Mouse (Mus musculus): Measurements from ENCODE around the gene 1110008L16Rik. TPM values are rescaled to one million over a fixed set of nuclear protein-coding genes. Genes with fewer than 3 reads are reported as not detected.

The 1110008L16Rik gene
- polyA plus RNA-seq, 1 experiment from 2014 or later, result 18.5 TPM

GRCm38 (mm10) chr12:55426300-55426699 is 126.9 kb downstream of the 1110008L16Rik start:
- no peak for ATAC-seq
- WGBS, result 93% methylated on average over 7 of the region's 7 CpGs
- Histone ChIP-seq H3K4me3 (ENCODE audit: low read length) (no peak overlapping the region), H3K9ac (ENCODE audit: low read depth, low read length) (no peak overlapping the region), H3K4me2 (ENCODE audit: low read depth, low read length) (no peak overlapping the region), H3K27ac (ENCODE audit: low read length) (no peak overlapping the region), H3K4me1 (ENCODE audit: control insufficient read depth, insufficient read depth, low read length) (no peaks in the 10 kb centered on the region), H3K27me3 (replicated peaks; ENCODE audit: control insufficient read depth, insufficient read depth, low read length) (no peaks in the 10 kb centered on the region), H3K9me3 (ENCODE audit: control insufficient read depth, low read length) (no peaks in the 10 kb centered on the region), H3K36me3 (ENCODE audit: control insufficient read depth, insufficient read depth, low read length) (no peaks in the 10 kb centered on the region)

GRCm38 (mm10) chr12:55429201-55429600 is 129.8 kb downstream of the 1110008L16Rik start:
- WGBS, result 82% methylated on average over 8 of the region's 8 CpGs

GRCm38 (mm10) chr12:55429956-55430355 is 130.6 kb downstream of the 1110008L16Rik start:
- Histone ChIP-seq H3K36me3 (ENCODE audit: control insufficient read depth, insufficient read depth, low read length) (no peaks in the 10 kb centered on the region), H3K4me1 (ENCODE audit: control insufficient read depth, insufficient read depth, low read length) (no peaks in the 10 kb centered on the region), H3K27ac (ENCODE audit: low read length) (no peak overlapping the region), H3K9me3 (ENCODE audit: control insufficient read depth, low read length) (no peaks in the 10 kb centered on the region), H3K9ac (ENCODE audit: low read depth, low read length) (no peak overlapping the region), H3K27me3 (replicated peaks; ENCODE audit: control insufficient read depth, insufficient read depth, low read length) (no peaks in the 10 kb centered on the region), H3K4me2 (ENCODE audit: low read depth, low read length) (no peak overlapping the region), H3K4me3 (ENCODE audit: low read length) (no peak overlapping the region)
- WGBS, result 84% methylated on average over 4 of the region's 4 CpGs
- no peak for ATAC-seq

More at GRCm38 (mm10) chr12:55429201-55429600, 129.8 kb downstream of the 1110008L16Rik start:
- Histone ChIP-seq H3K4me1 (ENCODE audit: control insufficient read depth, insufficient read depth, low read length) (no peaks in the 10 kb centered on the region), H3K27me3 (replicated peaks; ENCODE audit: control insufficient read depth, insufficient read depth, low read length) (no peaks in the 10 kb centered on the region), H3K9ac (ENCODE audit: low read depth, low read length) (no peak overlapping the region), H3K27ac (ENCODE audit: low read length) (no peak overlapping the region), H3K9me3 (ENCODE audit: control insufficient read depth, low read length) (no peaks in the 10 kb centered on the region), H3K36me3 (ENCODE audit: control insufficient read depth, insufficient read depth, low read length) (no peaks in the 10 kb centered on the region), H3K4me2 (ENCODE audit: low read depth, low read length) (no peak overlapping the region), H3K4me3 (ENCODE audit: low read length) (no peak overlapping the region)
- ATAC-seq, result no peak

Other genes starting within 250 kb of the 1110008L16Rik start
- 29.1 and 31.2 TPM in 2 replicates for gene 2700097O09Rik, start 219.5 kb upstream of the 1110008L16Rik start, polyA plus RNA-seq (2015; fragmentation: Nextera tagmentation; extraction: Ambion mirVana)
- 157 and 165 TPM in 2 replicates for gene Srp54a, start 219.3 kb upstream of the 1110008L16Rik start, polyA plus RNA-seq (2015; fragmentation: Nextera tagmentation; extraction: Ambion mirVana)
- 17.8 and 22.3 TPM in 2 replicates for gene Fam177a, start 175.1 kb upstream of the 1110008L16Rik start, polyA plus RNA-seq (2015; fragmentation: Nextera tagmentation; extraction: Ambion mirVana)
- gene Srp54b, start 144.5 kb upstream of the 1110008L16Rik start, polyA plus RNA-seq (2015; fragmentation: Nextera tagmentation; extraction: Ambion mirVana), result 47.4 and 48.0 TPM in 2 replicates
- 4.7 TPM in 1 of 2 replicates, not detected in the other for gene 1700047I17Rik2, start 100.0 kb upstream of the 1110008L16Rik start, polyA plus RNA-seq (2015; fragmentation: Nextera tagmentation; extraction: Ambion mirVana)
- gene Srp54c, start 69.4 kb upstream of the 1110008L16Rik start, polyA plus RNA-seq (2015; fragmentation: Nextera tagmentation; extraction: Ambion mirVana), result 66.9 and 67.1 TPM in 2 replicates
- gene Ppp2r3c, start 3.4 kb downstream of the 1110008L16Rik start, polyA plus RNA-seq (2015; fragmentation: Nextera tagmentation; extraction: Ambion mirVana), result 9.6 and 10.2 TPM in 2 replicates
- gene Psma6, start 84.6 kb downstream of the 1110008L16Rik start, polyA plus RNA-seq (2015; fragmentation: Nextera tagmentation; extraction: Ambion mirVana), result 375 and 407 TPM in 2 replicates
- 75.5 and 83.8 TPM in 2 replicates for gene Nfkbia, start 193.1 kb downstream of the 1110008L16Rik start, polyA plus RNA-seq (2015; fragmentation: Nextera tagmentation; extraction: Ambion mirVana)